Mouse (Mus musculus): ENCODE measurements at regions not wholly inside any gene's neighbourhood (a gene's known extent, or its start where the extent isn't known, plus 50 kb on each side); places are given as distances from the start of the nearest gene placed in this dataset.

DNA sequence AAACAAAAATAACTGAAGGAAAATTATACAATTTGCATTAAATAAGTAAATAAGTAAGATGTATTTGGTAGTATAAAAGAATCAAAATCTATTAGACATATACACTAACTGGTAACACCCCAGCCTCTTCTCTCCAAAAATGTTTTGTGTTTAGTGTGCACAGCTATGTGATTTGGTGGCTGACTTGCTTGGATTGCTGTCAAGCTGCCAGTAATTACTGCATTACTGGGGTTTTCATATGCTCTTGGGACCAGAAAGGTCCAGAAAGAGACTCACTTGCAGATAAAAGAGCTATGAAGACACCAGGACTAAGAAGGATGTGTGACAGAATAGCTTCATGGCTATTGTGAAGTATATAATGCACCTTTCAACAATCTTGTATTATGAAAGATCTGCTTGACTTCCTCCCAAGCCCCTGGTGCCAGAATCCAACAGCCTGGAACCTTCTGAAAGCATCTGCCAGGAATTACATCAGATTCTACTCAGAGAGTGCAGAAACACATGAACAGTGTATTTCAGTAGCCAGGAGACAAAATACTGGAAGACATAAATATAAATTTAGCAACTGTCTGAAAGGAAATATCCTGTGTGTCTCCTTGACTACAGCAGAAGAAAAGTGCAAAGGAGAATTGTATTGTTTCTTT lies 5132.6 kb downstream of the 9330182O14Rik start:
- DNase-seq, result peak; percentile 17 to 43

DNA sequence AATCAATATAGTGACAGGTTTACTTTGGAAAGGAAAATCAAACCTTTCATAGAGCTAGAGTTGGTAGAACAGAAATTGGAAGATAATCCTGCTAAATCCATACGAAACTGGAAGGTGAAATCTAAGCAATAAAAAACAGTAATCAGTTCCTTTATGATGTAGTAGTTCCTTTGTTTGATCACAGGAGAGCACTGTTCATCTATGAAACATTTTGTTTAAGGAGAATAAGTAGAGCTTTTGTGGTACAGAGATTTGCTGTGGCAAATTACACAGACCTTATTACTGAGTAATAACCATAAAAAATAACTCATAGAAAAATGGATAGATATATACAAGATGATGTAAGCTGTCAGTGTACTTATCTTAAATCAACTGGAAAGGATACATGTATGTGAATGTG lies 5139.5 kb downstream of the 9330182O14Rik start:
- no peak for DNase-seq

- no peak for DNase-seq
Measured at GRCm38 (mm10) chr15:45321628-45322027, 5187.5 kb downstream of the 9330182O14Rik start.

GRCm38 (mm10) chr15:45350496-45350895 lies 5216.3 kb downstream of the 9330182O14Rik start:
- no peak for DNase-seq

All from cerebellum, postnatal 25 days (tissue).